Mouse (Mus musculus): ENCODE measurements around the gene Ttc23.
A peak's percentile ranks its signal among the peaks of the same experiment; 100 is the strongest.

Ttc23 gene

DNA sequence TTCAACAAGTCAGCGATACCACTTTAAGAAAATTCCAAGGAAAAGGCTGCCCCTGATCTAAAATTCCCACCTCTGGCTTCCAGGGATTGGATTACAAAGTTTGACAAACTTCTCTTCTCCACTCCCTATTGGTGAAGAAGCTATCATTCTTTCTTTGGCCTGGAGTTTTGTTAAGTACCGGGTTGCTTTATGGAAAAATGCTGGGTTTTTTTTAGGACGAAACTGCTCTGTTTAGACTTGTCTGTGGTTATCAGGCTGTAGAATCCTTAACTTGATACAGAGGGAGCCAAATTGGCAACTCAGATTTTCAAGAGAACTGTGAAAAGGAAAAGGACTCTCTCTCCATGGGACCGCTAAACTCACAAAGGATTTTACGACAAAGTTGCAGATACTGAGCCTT, at the start of gene Ttc23:
Ttc23 (plus strand) TSS at position 134 of the 400 bp plus-strand sequence.
- DNase-seq = peak; percentile 77

DNA sequence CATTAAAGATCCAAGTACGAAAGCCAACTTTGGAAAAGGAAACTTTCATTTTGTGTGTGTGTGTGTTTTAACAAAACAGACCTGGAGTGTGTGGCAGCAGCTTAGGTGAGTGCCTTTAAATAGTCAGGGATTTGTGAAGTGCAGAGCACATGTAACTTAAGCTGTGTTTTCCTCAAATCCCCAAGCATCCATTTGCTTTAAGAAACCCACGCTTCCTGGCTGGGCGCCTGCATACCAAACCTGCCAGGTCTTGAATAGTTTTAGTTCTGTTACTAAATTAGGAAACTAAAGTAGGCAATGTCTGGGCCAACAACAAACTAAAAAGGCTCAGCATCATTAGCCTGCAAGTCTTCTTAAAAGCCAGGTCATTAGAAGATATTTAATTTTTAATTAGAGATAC, 49.2 kb upstream of the Ttc23 start:
- peak; percentile 68 for DNase-seq

- DNase-seq = no peak
Observed at GRCm38 (mm10) chr7:67605114-67605513, 42.1 kb upstream of the Ttc23 start.

GRCm38 (mm10) chr7:67606250-67606649, 41.0 kb upstream of the Ttc23 start:
- no peak for DNase-seq

DNA sequence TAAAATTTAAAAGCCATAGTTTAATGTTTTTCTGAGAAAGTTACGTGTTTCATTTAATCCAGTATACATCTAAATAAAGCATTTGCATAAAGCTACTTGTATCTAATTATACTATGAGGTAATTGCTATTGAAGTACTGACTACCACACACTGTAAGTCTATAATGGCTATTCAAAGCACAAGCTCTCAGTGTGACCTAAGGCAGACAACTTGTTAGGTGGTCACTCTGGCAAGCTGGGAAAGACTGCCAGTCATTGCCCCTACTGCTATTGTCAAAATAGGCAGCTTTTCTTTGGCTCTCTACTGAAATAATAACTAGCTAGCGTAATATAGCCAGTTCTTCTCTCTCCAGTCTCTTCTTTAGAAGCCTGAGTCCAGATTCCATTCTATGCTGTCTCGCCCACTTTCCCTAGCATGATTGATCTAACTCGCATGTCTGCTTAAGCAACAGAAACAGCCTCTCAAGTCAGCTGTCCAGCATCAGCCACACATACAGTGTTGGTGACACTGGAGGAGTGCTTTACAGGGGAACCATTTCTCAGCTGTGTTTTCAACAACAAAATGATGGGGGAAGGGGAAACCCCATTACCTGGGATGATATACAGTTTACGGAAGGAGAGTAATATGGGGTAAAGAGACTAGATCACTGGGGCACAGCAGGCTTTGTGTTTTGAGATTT, 39.4 kb upstream of the Ttc23 start:
- no peak for DNase-seq

DNA sequence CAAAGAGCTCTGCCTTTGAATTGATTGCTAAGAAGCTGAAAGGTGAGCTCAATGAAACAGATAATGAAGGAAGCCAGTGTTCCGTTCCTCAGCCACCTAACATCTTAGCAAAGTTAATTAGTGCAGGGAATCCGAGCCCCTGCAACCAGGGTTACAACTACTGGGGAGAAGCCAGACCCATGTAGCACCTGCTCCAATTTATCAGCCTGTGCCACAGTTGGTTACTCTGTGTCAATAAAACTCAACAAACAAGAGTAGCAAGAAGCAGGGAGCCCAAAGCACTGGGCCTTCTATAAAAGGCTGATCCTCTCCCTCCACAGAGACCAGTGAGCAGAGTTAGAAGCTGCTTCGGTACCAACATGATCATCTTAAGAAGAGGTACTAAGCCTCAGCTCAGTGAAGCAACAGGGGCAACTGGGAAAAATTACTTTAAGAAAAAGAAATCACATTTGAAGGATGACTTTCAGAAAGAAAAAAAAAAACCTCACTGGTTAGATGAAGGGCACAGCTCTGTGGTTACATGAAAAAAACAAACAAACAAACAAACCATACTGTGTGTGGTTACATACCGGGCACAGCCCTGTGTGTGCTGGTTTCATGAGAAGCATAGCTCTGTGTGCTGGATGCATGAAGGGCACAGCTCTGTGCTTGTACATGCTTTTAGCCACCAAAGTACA, 38.7 kb upstream of the Ttc23 start:
- DNase-seq = no peak

GRCm38 (mm10) chr7:67613795-67614463, 33.3 kb upstream of the Ttc23 start:
- peak; percentile 28 for DNase-seq

DNA sequence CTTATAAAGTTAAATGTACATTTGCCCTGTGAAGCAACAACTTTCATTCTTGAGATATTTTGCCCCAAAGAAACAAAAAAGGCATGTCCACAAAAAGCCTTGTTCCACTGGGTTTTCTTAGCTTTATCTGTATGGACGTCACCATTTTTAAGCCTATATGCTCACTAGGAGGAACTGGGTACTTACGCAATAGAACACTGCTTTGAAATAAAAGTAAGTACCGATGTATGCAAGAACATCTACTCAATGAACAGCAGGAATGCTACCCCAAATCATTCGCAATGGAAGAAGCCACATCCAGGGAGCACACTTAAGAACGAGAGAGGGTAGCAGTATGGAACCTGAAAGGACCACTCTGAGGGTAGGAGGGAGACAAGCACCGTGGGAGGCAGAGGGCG, 32.7 kb upstream of the Ttc23 start:
- DNase-seq = no peak

GRCm38 (mm10) chr7:67616890-67617289, 30.3 kb upstream of the Ttc23 start:
- DNase-seq = no peak

DNA sequence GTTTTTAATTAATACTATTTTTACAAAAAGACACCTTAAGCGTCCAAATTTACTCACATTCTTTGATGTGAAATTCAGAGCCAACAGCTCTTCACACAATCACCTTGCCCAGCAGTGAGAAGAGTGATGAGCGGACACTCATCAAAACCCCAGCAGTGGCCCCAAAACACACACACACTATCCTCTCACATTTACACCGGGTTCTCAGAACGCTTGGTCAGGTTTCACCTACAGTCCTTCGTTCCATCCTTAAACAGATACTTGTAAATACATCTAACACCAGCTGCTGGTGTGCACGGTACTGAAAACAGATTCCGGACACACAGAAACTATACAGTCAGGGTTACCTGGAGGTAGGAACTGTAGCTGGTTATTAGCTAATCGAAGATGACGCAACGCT, 29.6 kb upstream of the Ttc23 start:
- no peak for DNase-seq

- no peak for DNase-seq
Observed at GRCm38 (mm10) chr7:67618316-67618715, 28.9 kb upstream of the Ttc23 start.

DNA sequence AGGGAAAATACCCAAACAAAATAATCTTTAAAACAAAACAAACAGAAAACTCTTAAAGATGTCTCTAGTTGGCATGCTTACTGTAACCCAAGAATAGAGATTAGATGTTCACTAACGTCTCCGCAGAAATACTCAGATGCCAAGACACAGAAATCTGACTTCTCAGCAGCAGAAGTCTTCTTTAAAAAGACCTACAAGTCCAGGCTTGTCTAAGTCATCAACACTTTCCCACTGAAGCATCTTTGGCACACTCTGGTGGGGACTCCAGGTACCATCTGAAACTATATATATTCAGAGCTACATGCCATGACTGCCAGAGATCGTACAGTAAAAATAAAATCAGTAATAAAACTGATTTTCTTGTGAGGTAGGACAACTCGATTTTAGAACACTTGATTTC, 27.4 kb upstream of the Ttc23 start:
- DNase-seq = no peak

GRCm38 (mm10) chr7:67622151-67622550, 25.1 kb upstream of the Ttc23 start:
- no peak for DNase-seq

- DNase-seq = no peak
Observed at GRCm38 (mm10) chr7:67626671-67627070, 20.5 kb upstream of the Ttc23 start.

GRCm38 (mm10) chr7:67629681-67630080, 17.5 kb upstream of the Ttc23 start:
- DNase-seq = no peak

DNA sequence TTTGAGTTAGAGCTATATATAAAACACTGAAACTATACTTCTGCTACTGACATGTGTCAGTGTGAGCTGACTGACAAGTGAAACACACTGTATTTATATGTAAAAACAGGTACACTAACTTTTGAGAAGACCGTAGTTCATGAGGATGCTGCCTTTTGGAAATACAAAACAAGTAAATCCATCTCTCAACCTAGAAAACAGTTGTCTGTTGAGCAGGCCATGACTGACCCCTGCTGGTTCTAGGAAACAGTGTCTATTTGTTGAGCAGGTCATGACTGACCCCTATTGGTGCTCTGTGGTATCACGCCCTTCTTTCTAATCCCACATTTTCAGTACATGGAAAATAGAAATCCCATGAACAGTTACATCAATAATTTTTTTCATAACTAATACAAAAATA, 16.4 kb upstream of the Ttc23 start:
- peak; percentile 89 for DNase-seq

DNA sequence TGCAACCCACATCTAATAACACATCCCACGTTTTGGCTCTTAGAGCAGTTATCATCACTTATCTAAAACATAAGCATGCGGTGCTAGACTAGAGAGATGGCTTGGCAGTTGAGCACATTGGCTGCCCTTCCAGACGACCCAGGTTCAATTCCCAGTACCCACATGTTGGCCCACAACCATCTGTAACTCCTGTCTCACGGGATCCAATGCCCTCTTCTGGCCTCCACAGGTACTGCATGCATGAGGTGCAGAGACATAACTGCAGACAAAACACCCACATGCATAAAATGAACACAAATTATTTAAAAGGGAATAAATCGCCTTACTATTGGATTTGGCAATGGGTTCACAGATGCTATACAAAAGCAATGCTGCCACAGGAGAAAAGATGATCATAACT, 14.8 kb upstream of the Ttc23 start:
- no peak for DNase-seq

GRCm38 (mm10) chr7:67634210-67634609, 13.0 kb upstream of the Ttc23 start:
- peak; percentile 81 for DNase-seq

DNA sequence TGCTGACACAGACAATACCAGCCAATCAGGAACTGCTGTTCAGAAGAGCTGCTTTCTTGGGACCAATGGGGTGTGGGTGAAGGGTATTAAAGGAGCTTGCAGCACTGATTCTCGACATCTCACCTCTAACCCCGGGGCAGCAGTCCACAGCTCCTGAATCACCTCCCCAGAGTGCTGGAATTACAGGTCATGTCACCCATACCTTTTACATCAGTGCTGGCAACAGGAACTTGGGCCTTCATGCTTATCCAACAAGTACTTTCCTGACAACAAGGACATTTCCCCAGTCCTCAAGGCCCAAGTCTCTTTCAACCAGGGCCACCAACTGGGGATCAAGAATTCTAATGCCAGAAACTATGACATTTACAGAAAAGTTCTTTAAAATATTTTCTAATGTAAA, 11.0 kb upstream of the Ttc23 start:
- DNase-seq = no peak

DNA sequence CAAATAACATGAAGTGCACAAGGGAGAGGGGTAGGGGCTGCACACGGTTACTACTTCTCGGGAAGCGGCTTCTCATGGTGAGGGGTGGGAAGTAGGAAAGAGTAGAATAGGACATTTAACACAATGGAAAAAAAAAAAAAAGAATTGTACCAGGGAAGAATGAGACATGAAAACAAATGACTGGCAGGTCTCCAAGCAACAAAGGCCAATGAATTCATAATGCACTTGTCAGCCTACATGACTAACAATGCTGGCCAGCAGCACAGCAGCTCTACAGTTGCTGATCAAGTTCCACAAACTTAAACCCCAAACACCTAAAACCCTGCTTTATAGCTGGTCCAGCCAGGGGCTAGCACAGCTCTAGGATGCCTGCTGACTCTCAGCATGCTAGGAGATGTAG, 8.2 kb upstream of the Ttc23 start:
- no peak for DNase-seq

GRCm38 (mm10) chr7:67642955-67643354, 4.3 kb upstream of the Ttc23 start:
- no peak for DNase-seq

DNA sequence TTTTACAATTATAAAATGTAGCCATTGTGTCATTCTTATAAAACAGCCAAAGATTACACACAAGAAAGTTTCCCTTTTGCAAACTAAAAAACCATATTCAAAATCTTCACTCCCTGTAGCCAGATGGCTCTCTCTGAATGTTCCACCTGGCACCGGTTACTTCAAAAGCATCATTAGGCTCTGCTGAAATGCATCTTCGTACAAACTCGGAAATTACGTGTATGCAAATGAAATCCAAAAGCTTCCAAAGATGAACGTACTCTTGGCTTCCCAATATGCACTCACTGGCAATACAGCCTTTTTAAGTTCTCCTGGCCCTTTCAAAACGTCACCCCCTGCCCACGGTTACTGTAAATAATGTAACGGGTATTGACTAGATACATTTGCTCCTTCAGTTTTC, 2.9 kb upstream of the Ttc23 start:
- DNase-seq = peak; percentile 40

DNA sequence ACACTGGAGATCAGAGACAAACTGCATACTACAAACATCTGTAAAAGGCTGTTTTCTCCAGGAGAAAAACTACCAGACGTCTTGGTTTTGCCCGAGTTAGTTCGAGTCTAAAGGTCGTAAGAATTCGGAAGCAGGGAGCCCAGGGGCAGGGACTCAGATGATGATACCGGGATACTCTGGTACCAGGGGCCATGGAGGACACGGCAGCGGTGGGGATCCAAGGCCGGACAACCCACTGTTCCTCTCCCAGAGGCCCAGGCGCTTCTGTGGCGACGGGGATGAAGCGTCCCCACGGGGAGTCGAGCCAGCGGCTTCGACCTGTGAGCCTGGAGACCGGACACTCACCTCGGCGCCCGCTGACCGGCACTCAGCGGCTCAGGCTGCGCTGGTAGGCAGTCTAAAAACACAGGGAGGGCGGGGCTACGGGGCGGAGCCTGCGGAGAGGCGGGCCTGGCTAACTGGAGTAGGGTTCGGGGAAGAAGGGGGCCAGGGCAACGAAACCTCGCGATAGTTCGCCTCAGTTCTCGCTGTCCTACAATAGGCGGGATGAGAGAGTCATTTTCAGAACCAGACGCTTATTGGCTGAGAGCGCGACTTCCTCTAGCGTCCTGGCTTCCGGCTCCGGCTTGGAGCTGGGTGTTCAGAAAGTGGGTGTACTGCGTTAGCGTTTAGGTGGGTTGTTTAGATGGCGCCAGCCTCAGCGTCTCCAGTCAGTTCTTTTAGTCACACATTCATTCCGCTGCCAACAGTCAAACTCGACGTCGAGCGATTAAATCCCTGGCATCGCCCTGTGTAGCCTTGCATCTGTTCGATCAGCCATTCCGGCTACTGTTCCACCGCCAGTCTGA, 2.2 kb upstream of the Ttc23 start, which contains the start of gene Lrrc28:
Lrrc28 (minus strand) TSS at position 436 of the 848 bp plus-strand sequence.
- peak; percentile 100 for DNase-seq
